Mouse (Mus musculus): Measurements from ENCODE around the gene Myo1b. TPM values are rescaled to one million over a fixed set of nuclear protein-coding genes. Genes with fewer than 3 reads are reported as not detected.

Gene Myo1b
- 10 to 100 TPM; 40.4 to 52.1 TPM for total RNA-seq (2021)
- long read RNA-seq, full-length matches to known transcripts: 11 of 21 reads
- long read RNA-seq, partial matches to known transcripts: 6 of 21 reads
- long read RNA-seq, other reads (novel, unspliced or antisense): 4 of 21 reads

- peak; percentile 41 to 57 for DNase-seq (ENCODE audit: low spot score in 2 of 2)
Measured at GRCm38 (mm10) chr1:51915576-51916156, at the start of gene Myo1b. TSS of gene Myo1b (minus strand) at chr1:51916071.

- DNase-seq (ENCODE audit: low spot score in 2 of 2): no peak
Measured at GRCm38 (mm10) chr1:51964647-51965046, 48.8 kb upstream of the Myo1b start.

DNA sequence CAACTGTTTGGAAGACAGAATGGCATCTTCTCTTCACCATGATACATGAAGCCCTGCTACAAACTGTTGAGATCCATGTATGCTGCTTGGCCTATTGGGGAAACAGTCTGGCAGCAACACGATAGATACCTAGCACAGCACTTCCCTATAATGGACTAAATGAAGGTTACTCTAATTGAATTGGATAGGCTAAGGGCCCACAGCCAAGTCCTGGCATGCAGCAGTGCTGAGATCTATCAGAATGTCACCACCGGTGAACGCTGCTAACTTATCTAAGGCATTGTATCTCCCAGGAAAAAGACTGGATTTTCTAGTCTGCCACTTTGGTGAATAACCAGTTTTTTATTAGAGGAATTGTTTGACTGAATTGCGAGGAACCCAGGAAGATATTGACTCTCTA is 31.2 kb upstream of the Myo1b start:
- DNase-seq (ENCODE audit: low spot score in 2 of 2): no peak

DNA sequence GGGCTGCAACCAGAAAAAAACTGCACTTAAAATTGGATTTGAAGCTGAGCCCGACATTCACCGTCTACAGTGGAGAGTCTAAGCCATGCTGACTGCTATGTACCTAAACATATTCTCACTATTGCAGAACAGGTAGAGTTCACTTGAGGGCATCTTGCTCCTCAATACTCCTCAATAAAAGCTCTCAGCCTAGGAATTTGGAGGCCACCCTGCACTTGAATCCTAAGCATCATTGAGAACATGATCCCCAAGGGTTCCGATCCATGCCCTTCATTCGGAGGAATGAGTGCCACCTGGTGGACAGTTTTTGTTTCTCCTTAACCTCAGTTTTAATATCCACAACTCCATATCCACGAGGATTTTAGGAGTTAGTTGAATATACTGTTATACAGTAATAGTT is 28.9 kb upstream of the Myo1b start:
- DNase-seq (ENCODE audit: low spot score in 2 of 2): peak; percentile 49 to 57

DNA sequence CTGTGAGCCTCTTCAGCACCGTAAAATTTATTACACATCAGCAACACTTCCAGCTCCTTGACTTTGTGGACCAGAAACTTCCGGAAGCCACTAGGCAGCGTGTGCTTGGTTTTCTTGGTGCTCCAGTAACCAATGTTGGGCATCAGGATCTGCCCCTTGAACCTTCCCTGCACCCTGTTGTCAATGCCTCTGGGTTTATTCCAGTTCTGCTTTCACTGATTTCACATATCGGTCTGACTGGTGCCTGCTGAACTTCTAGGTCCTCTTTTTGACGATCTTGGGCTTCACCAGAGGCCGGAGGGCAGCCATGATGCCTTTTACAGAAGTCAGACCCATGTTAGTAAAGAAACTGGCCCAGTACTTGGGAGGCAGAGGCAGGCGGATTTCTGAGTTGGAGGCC is 22.5 kb upstream of the Myo1b start:
- DNase-seq (ENCODE audit: low spot score in 2 of 2): no peak

- no peak for DNase-seq (ENCODE audit: low spot score in 2 of 2)
Measured at GRCm38 (mm10) chr1:51935006-51935405, 19.1 kb upstream of the Myo1b start.

- DNase-seq (ENCODE audit: low spot score in 2 of 2): no peak
Measured at GRCm38 (mm10) chr1:51934176-51934924, 18.5 kb upstream of the Myo1b start.

DNA sequence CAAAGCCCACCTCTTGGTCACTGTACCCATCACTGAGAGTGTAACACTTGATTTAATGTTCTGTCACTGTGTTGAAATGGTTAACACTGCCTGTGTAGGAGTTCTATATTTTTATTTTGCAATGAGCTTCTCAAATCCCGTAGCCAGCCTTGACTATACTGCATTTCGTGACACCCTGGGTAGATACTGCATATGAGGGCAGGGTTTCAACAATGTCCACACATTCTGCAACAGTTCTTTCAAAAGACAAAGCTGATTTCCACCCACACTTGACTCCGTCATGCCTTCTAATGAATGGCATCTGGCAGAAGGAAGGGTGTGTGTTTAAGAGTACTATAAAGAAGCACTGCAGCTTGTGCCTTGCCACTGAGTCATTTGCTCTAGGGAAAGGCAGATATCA is 17.0 kb upstream of the Myo1b start:
- DNase-seq (ENCODE audit: low spot score in 2 of 2): no peak

- no peak for DNase-seq (ENCODE audit: low spot score in 2 of 2)
Measured at GRCm38 (mm10) chr1:51931561-51931960, 15.7 kb upstream of the Myo1b start.

- DNase-seq (ENCODE audit: low spot score in 2 of 2): no peak
Measured at GRCm38 (mm10) chr1:51930584-51930983, 14.7 kb upstream of the Myo1b start.

DNA sequence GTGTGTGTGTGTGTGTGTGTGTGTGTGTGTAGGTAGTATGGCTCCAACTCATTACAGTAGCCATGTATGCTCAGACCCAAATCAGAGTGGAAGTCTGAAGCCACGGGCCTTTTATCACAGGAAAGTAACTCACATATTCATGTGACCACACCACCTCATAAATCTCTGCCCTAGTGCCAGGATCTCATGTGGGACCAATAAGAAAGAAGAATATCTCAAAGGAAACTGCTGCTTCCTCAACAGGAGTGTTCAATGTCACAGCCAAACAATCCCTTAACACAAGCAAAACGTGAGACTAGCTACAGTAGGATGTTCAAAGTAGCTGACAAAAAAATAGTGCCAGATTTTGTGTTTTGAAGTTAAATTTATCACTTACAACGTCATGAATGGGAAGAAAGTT is 13.7 kb upstream of the Myo1b start:
- DNase-seq (ENCODE audit: low spot score in 2 of 2): no peak

- no peak for DNase-seq (ENCODE audit: low spot score in 2 of 2)
Measured at GRCm38 (mm10) chr1:51922820-51923219, 6.9 kb upstream of the Myo1b start.

GRCm38 (mm10) chr1:51916276-51916675 is 405 bp upstream of the Myo1b start:
- no peak for DNase-seq (ENCODE audit: low spot score in 2 of 2)

- peak; percentile 59 to 66 for DNase-seq (ENCODE audit: low spot score in 2 of 2)
Measured at GRCm38 (mm10) chr1:51915051-51915575, 758 bp downstream of the Myo1b start.

- DNase-seq (ENCODE audit: low spot score in 2 of 2): no peak
Measured at GRCm38 (mm10) chr1:51914095-51914494, 1.8 kb downstream of the Myo1b start.

DNA sequence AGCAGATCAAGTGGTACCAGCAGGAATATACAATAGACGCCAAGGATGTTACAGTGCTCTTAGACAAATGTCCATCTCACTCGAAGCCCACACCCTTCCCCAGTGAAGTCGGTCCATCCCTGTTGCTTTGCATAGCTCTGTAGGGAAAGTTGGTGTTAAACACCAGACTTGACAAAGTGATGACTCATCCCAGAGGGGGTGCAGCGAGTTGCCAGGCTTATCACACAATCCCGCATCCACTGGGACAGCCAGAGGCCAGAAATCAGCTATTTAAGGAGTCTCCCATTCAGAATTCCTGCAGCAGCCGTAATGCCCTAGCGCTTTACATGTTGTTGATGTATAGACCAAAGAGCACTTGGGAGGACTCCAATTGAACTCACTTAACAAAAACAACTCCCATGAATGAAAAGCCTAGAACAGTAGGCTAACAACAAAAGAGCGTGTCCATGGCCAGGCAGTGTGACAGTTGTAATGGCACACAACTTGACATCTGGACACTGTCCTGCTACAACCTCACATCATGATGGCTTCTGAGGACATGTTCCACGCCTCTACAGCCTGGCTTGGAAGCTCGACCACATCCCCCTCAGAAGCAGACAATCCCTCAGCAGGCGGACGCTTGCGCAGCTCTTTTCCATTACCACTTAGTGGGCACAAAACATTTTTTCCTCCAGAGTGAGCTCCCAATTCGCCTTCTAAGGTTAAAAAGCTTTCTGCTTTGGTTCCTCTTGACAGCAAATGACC is 2.6 kb downstream of the Myo1b start:
- DNase-seq (ENCODE audit: low spot score in 2 of 2): no peak

DNA sequence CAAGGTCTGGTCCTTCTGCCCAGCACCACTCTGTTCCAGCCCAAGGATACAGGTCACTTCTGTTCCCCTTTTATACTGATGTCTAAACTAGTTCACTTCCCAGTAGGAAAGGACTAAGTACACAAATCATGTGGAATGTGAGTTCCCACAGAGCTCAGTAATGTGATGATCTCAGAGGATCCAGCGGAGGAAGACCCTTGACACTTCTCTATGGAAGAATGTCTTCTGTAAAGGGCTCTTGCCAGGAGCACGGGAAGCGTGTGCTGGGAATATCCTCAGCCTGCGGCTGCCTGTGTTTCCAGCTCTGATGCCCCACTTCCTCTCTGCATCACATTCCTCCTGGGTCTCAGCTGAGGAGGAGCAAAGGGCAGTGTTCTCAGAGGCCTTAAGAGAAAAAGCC is 4.5 kb downstream of the Myo1b start:
- no peak for DNase-seq (ENCODE audit: low spot score in 2 of 2)

DNA sequence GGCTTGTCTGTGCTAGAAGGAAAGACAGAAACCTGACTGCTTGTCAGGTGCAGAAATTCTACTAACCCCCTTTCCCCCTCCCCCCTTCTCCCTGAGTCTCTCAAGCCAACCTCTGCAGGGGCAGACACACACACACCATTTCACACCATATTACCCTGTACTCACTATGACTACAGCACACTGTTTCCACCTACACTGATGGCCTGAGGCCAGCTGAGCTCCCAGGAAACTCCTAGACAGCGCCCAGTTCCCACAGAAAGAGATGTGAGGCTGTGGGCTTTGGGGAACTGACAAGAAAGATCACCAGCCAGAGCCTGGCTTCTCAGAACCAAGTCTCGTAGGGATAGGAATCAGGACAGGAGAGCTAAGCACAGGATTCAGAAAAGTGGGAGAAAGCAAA is 6.7 kb downstream of the Myo1b start:
- peak; percentile 20 to 39 for DNase-seq (ENCODE audit: low spot score in 2 of 2)

DNA sequence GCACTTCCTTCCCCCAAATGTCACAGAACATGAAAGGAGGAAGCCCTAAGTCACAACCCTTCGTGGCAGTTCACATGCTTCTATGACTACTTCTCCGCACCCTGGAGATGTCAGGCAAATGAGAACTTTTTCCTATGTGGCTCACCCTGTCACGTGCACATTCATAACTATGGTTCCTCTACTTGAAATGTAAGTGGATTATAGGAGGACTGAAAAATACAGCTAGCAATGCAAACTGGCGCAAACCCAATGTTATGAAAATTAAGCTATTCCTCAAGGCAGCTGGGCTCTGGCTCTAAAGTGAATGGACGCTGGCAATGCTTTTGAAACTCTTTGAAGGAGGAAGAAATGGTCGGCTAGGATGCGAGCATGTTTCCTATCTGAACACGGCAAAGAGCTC is 8.1 kb downstream of the Myo1b start:
- no peak for DNase-seq (ENCODE audit: low spot score in 2 of 2)

DNA sequence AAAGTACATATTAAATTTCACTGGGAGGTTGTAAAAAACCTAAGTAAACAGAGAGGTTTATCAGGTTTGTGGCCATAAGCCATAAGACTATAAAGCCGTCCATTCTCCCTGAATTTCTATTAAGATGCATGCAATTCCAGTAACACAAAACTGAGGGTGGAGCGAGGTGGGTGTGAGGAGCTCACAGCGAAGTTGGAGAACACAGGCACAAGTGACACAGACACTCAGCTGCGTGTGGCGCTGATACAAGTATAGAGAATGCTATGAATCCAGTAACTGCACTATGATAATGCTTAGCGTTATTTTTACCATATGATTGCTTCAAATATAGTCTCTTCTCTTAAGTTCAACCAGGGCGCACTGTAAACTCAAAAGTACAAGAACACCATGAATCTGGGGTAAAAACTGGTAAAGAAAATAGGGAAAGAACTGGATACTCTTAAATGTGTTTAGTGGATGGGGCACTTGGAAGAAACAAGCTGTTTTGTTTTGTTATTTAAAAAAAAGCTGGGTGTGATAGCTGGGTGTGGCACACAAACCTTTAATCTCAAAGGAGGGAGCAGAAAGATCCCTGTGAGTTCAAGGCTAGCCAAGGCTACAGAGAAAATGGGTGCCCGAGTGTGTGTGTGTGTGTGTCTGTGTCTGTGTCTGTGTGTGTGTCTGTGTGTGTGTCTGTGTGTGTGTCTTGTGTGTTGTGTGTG is 9.5 kb downstream of the Myo1b start:
- no peak for DNase-seq (ENCODE audit: low spot score in 2 of 2)

GRCm38 (mm10) chr1:51905073-51905472 is 10.8 kb downstream of the Myo1b start:
- DNase-seq (ENCODE audit: low spot score in 2 of 2): no peak

All from layer of hippocampus, postnatal 10 days (tissue).